Mouse (Mus musculus) MEL (cell line): ENCODE measurements around the gene Prdm12. TPM values are rescaled to one million over a fixed set of nuclear protein-coding genes. Genes with fewer than 3 reads are reported as not detected.

ENCODE experiments used
- DNase-seq: peaks from one replicate; pipeline ENCODE4 v3.0.0; 2011; ENCODE audit warnings: low read depth, low spot score
- H3K27ac ChIP-seq: 2 replicates; pipeline ENCODE4 v1.5.1; 2012; ENCODE audit warnings: low read depth, mild to moderate bottlenecking, control low read depth, low read length, moderate library complexity; ENCODE audit not compliant: control insufficient read depth
- H3K27me3 ChIP-seq, 2 experiments: fragments of 150-350 bp in 1 of 2; sonication (generic) in 1 of 2; 2 replicates each; pipeline ENCODE4 v1.6.1; 2012; ENCODE audit warnings: low read length in 2 of 2, mild to moderate bottlenecking in 2 of 2, improper control_type of control experiment in 1 of 2, moderate library complexity in 1 of 2; ENCODE audit not compliant: insufficient read depth in 2 of 2, control insufficient read depth in 1 of 2
- H3K36me3 ChIP-seq, 2 experiments: 2 replicates each; pipeline ENCODE4 v1.6.1; 2012 to 2014; ENCODE audit warnings: low read length in 2 of 2, improper control_type of control experiment in 1 of 2, inconsistent platforms in 1 of 2, mild to moderate bottlenecking in 1 of 2; ENCODE audit not compliant: insufficient read depth in 2 of 2, control insufficient read depth in 1 of 2
- H3K4me1 ChIP-seq, 2 experiments: fragments of 150-350 bp in 1 of 2; sonication (generic) in 1 of 2; 2 replicates each; pipeline ENCODE4 v1.6.1; 2012; ENCODE audit warnings: low read length in 2 of 2, improper control_type of control experiment in 1 of 2, mild to moderate bottlenecking in 1 of 2; ENCODE audit not compliant: insufficient read depth in 2 of 2, control insufficient read depth in 1 of 2
- H3K4me3 ChIP-seq, 2 experiments: fragments of 150-350 bp in 1 of 2; sonication (generic) in 1 of 2; 2 replicates each; pipeline ENCODE4 v1.5.1; 2012; ENCODE audit warnings: low read depth in 2 of 2, low read length in 2 of 2, mild to moderate bottlenecking in 2 of 2, moderate library complexity in 2 of 2, control low read depth in 1 of 2, improper control_type of control experiment in 1 of 2; ENCODE audit not compliant: control insufficient read depth in 1 of 2, insufficient read depth in 1 of 2
- H3K79me2 ChIP-seq: 2 replicates; pipeline ENCODE4 v1.6.1; 2012; ENCODE audit warnings: mild to moderate bottlenecking, low read length, moderate library complexity; ENCODE audit not compliant: control insufficient read depth, poor library complexity, insufficient read depth
- H3K9ac ChIP-seq: 2 replicates; pipeline ENCODE4 v1.6.1; 2012; ENCODE audit warnings: low read depth, mild to moderate bottlenecking, control low read depth, low read length, moderate library complexity; ENCODE audit not compliant: control insufficient read depth, poor library complexity, severe bottlenecking
- H3K9me3 ChIP-seq: fragments of 150-350 bp; sonication (generic); replicated peaks from 2 replicates; pipeline ENCODE4 v1.6.1; 2012; ENCODE audit warnings: mild to moderate bottlenecking, low read length, improper control_type of control experiment, moderate library complexity; ENCODE audit not compliant: insufficient read depth
- CHD2 ChIP-seq: IDR thresholded peaks from 2 replicates; pipeline ENCODE4 v1.6.1; 2011; ENCODE audit warnings: low read length, improper control_type of control experiment
- ETS1 ChIP-seq: IDR thresholded peaks from 2 replicates; pipeline ENCODE4 v1.6.1; 2012; ENCODE audit warnings: low read depth, mild to moderate bottlenecking, inconsistent platforms, low read length, improper control_type of control experiment, moderate library complexity
- JUND ChIP-seq: IDR thresholded peaks from 2 replicates; pipeline ENCODE4 v1.6.1; 2011; ENCODE audit warnings: low read depth, mild to moderate bottlenecking, improper control_type of control experiment, low read length
- MAFK ChIP-seq: IDR thresholded peaks from 2 replicates; pipeline ENCODE4 v1.6.1; 2011; ENCODE audit warnings: low read depth, mild to moderate bottlenecking, low read length, improper control_type of control experiment, borderline replicate concordance
- MAX ChIP-seq: IDR thresholded peaks from 2 replicates; pipeline ENCODE4 v1.6.1; 2011; ENCODE audit warnings: low read length, improper control_type of control experiment
- MEF2A ChIP-seq: IDR thresholded peaks from 2 replicates; pipeline ENCODE4 v1.6.1; 2014; ENCODE audit warnings: low read depth, mild to moderate bottlenecking, inconsistent platforms, low read length, improper control_type of control experiment; ENCODE audit not compliant: poor library complexity, insufficient replicate concordance, severe bottlenecking; ENCODE audit errors: extremely low read depth
- POLR2AphosphoS2 ChIP-seq: IDR thresholded peaks from 2 replicates; pipeline ENCODE4 v1.6.1; 2011; ENCODE audit warnings: low read length, improper control_type of control experiment
- RCOR1 ChIP-seq: IDR thresholded peaks from 2 replicates; pipeline ENCODE4 v1.6.1; 2012; ENCODE audit warnings: low read depth, mild to moderate bottlenecking, inconsistent platforms, low read length, improper control_type of control experiment
- SIN3A ChIP-seq: IDR thresholded peaks from 2 replicates; pipeline ENCODE4 v1.6.1; 2012; ENCODE audit warnings: low read length, improper control_type of control experiment, inconsistent platforms
- UBTF ChIP-seq: IDR thresholded peaks from 2 replicates; pipeline ENCODE4 v1.6.1; 2012; ENCODE audit warnings: low read depth, mild to moderate bottlenecking, inconsistent platforms, low read length, improper control_type of control experiment, moderate library complexity, borderline replicate concordance; ENCODE audit not compliant: insufficient read depth
- USF2 ChIP-seq, 2 experiments: IDR thresholded peaks; 2 replicates each; pipeline ENCODE4 v1.6.1; 2011 to 2012; ENCODE audit warnings: improper control_type of control experiment in 2 of 2, low read length in 2 of 2, borderline replicate concordance in 1 of 2, inconsistent platforms in 1 of 2, low read depth in 1 of 2, mild to moderate bottlenecking in 1 of 2; ENCODE audit not compliant: insufficient read depth in 1 of 2
- ZKSCAN1 ChIP-seq: IDR thresholded peaks from 2 replicates; pipeline ENCODE4 v1.6.1; 2012; ENCODE audit warnings: low read depth, mild to moderate bottlenecking, inconsistent platforms, low read length, improper control_type of control experiment, moderate library complexity
- ZMIZ1 ChIP-seq: IDR thresholded peaks from 2 replicates; pipeline ENCODE4 v1.6.1; 2012; ENCODE audit warnings: low read depth, mild to moderate bottlenecking, inconsistent platforms, low read length, improper control_type of control experiment, moderate library complexity
- ZNF384 ChIP-seq: IDR thresholded peaks from 2 replicates; pipeline ENCODE4 v1.6.1; 2012; ENCODE audit warnings: low read depth, mild to moderate bottlenecking, inconsistent platforms, low read length, improper control_type of control experiment
- polyA plus RNA-seq, 2 experiments: library from polyadenylated mRNA; stranded (reverse) in 1 of 2; unstranded in 1 of 2; fragments of >175 nt in 1 of 2; fragments of >200 nt in 1 of 2; gene quantifications; 2 replicates each; pipeline versions ENCODE4 v1.2.1 to v1.2.4; 2012; ENCODE audit warnings: low replicate concordance in 2 of 2, low read depth in 1 of 2; ENCODE audit not compliant: insufficient read length in 2 of 2, insufficient read depth in 1 of 2, missing spikeins in 1 of 2
- total RNA-seq: library from RNA; depleted of rRNA; stranded (reverse); fragments of 300-350 nt; gene quantifications from 2 replicates; pipeline ENCODE4 v1.2.3, GENCODE M21; 2012; rRNA removed

Gene Prdm12
- not detected in 2 replicates for total RNA-seq
- not detected for polyA plus RNA-seq

- H3K9me3 ChIP-seq, result no peaks in the 10 kb centered on the region
- H3K4me3 ChIP-seq, result no peak within 1 kb of the TSS
- no peak for DNase-seq
- no peak within 1 kb of the TSS for H3K9ac ChIP-seq
- no peaks in the 10 kb centered on the region for H3K4me1 ChIP-seq
- H3K36me3 ChIP-seq, result no peaks in the 10 kb centered on the region
- TF ChIP-seq JUND (no peak), ZNF384 (no peak)
- no peak within 1 kb of the TSS for H3K27ac ChIP-seq
- no peaks in the 10 kb centered on the region for H3K27me3 ChIP-seq
- no peaks in the 10 kb centered on the region for H3K79me2 ChIP-seq
These were observed at the start of gene Prdm12 for GRCm38 (mm10) chr2:31639901-31640608. TSS of gene Prdm12 (plus strand) at chr2:31640037.

GRCm38 (mm10) chr2:31591799-31592484 lies 47.9 kb upstream of the Prdm12 start:
- Histone ChIP-seq H3K27ac (no peak overlapping the region), H3K27me3 (no peaks in the 10 kb centered on the region), H3K79me2 (no peaks in the 10 kb centered on the region), H3K4me3 (no peak overlapping the region), H3K36me3 (peaks cover 0 to 6% of the 10 kb centered on the region in 2 experiments; a peak in 2 of 4 replicates), H3K9ac (no peak overlapping the region), H3K9me3 (no peaks in the 10 kb centered on the region), H3K4me1 (no peaks in the 10 kb centered on the region)
- DNase-seq, result no peak
- TF ChIP-seq SIN3A (no peak), MAFK (no peak), MAX (no peak), ETS1 (no peak), RCOR1 (no peak), POLR2AphosphoS2 (no peak), USF2 (IDR thresholded peaks at IDR 0.05; ENCODE audit: borderline replicate concordance in 1 of 2, insufficient read depth in 1 of 2, low read depth in 1 of 2, low read length in 2 of 2) (no peak), MEF2A (no peak), ZMIZ1 (no peak), ZKSCAN1 (no peak), UBTF (no peak), CHD2 (no peak)
